Mouse (Mus musculus) heart, adult 2 months (tissue): Measurements from ENCODE around the gene Slc38a3.
A peak's percentile ranks its signal among the peaks of the same experiment; 100 is the strongest.

Experiments used
- CTCF ChIP-seq: fragments of 200-600 bp; IDR thresholded peaks from 2 replicates; pipeline ENCODE4 v1.8.1; 2022; ENCODE audit warnings: antibody characterized with exemption, mild to moderate bottlenecking, moderate library complexity
- POLR2A ChIP-seq: fragments of 200-500 bp; IDR thresholded peaks from 2 replicates; pipeline ENCODE4 v1.6.1; 2011; ENCODE audit warnings: mild to moderate bottlenecking, low read depth, low read length, control low read depth; ENCODE audit not compliant: insufficient read depth

GRCm38 (mm10) chr9:107645577-107645976 lies 23.8 kb downstream of the Slc38a3 start:
- peak; percentile 94 for TF ChIP-seq CTCF
- TF ChIP-seq POLR2A, result no peak
